Mouse (Mus musculus) frontal cortex, postnatal 10 days (tissue): ENCODE results near the gene Efcab7.

ENCODE experiments used
- DNase-seq, 2 experiments: peaks; one replicate each; pipeline ENCODE4 v3.0.0; 2022; ENCODE audit warnings: low spot score in 2 of 2, mixed read lengths in 1 of 2

The Efcab7 gene

DNA sequence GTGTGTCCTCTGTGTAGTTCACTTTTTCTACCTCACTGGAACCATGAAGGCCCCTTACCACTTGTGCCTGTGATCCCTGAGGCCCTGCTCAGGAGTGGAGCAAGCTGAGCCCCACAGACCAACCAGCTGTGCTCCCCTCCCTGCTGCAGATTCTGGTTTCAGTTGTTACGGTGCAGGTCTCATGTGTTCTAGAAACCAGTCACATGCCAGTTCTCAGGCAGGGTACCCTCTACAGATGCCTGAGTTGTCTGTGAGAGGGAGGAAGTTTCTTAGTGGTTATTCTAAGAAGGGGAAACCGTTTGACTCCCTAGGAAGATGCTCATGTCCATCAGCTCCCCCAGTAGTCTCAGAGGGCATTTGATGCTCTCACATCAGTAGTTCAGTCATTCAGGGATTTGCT, 115.6 kb downstream of the Efcab7 start:
- no peak for DNase-seq

DNA sequence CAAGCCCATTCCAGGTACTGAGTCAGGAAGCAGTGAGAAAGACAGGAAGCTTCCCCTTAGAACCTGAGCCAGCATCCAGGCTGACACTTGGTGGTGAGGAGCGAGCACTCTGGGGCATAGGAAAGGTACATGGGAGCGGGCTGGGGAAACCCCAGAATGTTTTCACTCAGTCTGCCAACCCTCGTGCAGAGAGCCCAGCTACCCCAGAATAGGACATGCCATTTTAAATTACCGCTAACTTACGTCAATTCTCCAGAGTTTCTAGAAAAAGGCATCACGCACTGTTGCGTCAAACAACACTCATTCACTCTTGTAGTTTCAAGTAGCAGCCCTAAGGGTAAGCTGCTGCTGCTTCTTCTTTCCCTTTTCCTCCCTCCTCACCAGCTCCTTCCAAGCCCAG, 116.0 kb downstream of the Efcab7 start:
- DNase-seq: no peak

DNA sequence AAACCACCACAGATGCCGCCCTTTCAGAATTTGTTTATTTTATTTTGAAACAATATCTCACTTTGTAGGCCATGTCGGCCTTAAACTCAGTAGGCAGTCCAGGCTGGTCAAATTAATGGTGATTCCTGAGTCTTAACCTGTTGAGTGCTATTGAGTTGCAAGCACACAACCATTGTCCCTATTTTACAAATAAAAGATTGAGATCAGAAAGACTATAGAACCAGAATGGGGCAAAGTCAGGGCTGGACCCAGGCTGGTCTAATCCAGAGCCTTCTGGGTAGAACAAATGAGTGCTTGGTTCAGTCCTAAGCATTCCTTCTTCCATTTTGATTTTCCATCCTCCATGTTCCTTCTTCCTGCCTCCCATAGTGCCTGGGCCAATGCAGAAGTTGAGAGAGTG, 117.5 kb downstream of the Efcab7 start:
- no peak for DNase-seq

DNA sequence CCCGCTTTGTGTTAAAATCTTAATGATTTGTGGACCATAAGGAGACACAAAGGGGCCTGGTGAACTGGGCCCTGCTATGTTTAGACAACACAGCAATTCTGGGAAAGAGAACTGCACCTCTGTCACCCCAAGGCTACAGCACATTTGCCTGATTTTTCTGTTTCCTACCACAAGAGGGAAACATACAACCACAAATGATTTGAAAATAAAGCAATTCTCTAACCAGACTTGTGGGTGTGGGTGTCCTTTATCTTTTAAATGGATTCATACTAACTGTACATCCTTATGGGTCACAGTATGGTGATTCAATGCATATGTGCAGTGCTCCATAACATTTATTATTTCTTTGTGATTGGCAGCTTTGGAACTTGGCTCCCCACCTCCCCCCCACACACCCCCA, 118.2 kb downstream of the Efcab7 start:
- DNase-seq: no peak

- DNase-seq: no peak
Observed at GRCm38 (mm10) chr4:99947896-99948295, 118.9 kb downstream of the Efcab7 start.

DNA sequence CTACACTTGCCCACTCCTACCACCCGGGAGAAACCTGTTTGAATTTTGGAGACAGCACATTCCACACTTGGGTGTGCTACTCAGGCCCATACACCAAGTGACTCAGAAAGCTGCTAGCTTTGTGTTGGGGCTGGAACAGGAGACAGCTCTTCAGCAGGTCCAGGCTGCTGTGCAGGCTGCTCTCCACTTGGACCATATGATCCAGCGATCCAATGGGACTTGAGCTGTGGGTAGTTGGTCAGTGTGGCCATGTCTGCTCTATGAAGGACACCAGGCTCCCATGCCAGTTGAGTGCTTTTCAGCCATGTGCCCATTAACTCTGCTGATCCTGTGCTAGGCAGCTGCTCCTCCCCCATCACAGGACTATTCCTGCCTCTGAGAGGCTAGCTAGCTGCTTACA, 124.9 kb downstream of the Efcab7 start:
- no peak for DNase-seq

GRCm38 (mm10) chr4:99955396-99955795, 126.4 kb downstream of the Efcab7 start:
- no peak for DNase-seq

DNA sequence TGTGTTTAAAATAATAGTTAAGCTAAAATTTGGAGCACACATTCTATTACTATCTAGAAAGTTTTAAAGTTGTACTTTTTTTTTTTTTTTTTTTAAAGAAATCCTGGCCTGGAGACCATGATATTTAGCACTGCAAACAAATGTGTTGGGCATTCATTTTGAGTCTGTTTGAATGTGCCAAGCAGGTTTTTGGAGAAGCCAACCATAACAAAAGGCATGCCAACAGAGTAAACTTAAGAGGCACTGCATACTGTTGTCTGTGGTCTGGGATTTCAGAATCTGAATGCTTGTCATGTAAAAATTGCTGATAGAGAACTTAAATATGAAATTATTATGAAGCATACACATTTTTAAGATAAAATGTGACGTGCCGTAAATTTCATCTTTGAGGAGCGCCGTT, 128.2 kb downstream of the Efcab7 start:
- no peak for DNase-seq

GRCm38 (mm10) chr4:99958084-99958815, 129.3 kb downstream of the Efcab7 start:
- DNase-seq: no peak

DNA sequence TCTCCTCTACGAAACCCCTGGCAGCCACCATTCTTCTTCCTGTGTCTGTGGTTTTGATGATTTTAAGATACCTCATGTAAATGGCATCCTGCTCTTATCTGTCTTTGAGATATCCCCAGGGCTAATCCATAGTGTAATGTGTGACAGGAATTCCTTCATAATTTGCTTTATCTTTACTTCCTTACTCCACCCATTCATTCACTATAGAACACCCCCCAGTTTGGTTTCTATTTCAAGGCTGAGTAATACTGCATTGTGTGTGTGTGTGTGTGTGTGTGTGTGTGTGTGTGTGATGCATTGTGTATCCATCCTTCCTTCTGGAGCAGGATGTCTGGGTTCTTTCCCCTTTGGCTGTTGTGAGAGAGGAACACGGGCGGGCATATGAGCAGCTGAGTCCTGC, 130.3 kb downstream of the Efcab7 start:
- DNase-seq: no peak
